Mouse (Mus musculus): ENCODE results near the gene Aldoc. TPM values are rescaled to one million over a fixed set of nuclear protein-coding genes. Genes with fewer than 3 reads are reported as not detected.

The Aldoc gene
- polyA plus RNA-seq, 1 experiment from 2014 or later, result 10.2 TPM

- H3K4me3 ChIP-seq (ENCODE audit: low read length), result no peak overlapping the region
- peaks cover 39% of the 10 kb centered on the region for H3K36me3 ChIP-seq (ENCODE audit: insufficient read depth, low read length)
- no peak overlapping the region for H3K9ac ChIP-seq (replicated peaks; ENCODE audit: low read length)
- H3K4me1 ChIP-seq (ENCODE audit: insufficient read depth, low read length), result 0 out of 2 replicates have a peak, but pooled peaks cover 13% of the 10 kb centered on the region
- 89% methylated on average over 4 of the region's 4 CpGs for WGBS
- ATAC-seq (ENCODE audit: low FRiP score, low TSS enrichment), result no peak
- H3K27me3 ChIP-seq (ENCODE audit: insufficient read depth, low read length), result no peaks in the 10 kb centered on the region
- no peak overlapping the region for H3K4me2 ChIP-seq (replicated peaks; ENCODE audit: low read depth, low read length)
- H3K27ac ChIP-seq (ENCODE audit: low read length), result no peak overlapping the region
- H3K9me3 ChIP-seq (ENCODE audit: low read length), result no peaks in the 10 kb centered on the region
These were observed 17.5 kb upstream of the Aldoc start for GRCm38 (mm10) chr11:78305272-78305671.

DNA sequence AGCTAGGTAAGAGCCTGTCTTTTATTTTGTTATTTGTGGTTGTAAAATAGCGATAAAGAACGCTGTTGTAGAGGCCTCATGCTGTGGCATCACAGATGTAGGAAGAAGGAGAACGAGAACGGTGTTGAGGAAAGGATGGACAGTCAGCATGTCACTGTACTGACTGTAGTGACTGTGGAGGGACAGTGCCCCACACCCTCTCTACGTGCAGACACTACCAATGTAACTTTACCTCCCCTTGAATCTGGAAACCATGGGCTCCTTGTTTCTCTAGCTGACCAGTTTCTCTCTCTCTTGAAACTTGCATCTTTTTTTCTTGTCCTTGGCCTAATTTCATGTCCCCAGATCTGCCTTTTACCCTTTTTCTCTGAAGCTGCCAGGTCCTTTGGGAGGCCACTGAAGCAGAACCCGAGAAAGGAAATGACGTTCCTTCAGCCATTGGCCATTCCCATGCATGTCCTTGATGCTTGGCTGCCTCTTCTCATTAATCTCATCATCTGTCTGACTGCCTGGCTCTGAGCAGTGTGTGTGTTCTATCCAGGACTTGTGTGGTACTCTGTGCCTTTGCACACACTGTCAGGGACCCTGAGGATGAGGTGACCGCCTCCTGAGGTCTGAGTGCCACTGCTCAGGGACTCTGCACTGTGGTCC, 11.8 kb upstream of the Aldoc start:
- WGBS, result 76% methylated on average over 8 of the region's 8 CpGs

GRCm38 (mm10) chr11:78313662-78314061, 9.1 kb upstream of the Aldoc start:
- 87% methylated on average over 2 of the region's 2 CpGs for WGBS
- Histone ChIP-seq H3K4me1 (ENCODE audit: insufficient read depth, low read length) (no peaks in the 10 kb centered on the region), H3K9ac (replicated peaks; ENCODE audit: low read length) (no peak overlapping the region), H3K9me3 (ENCODE audit: low read length) (no peaks in the 10 kb centered on the region), H3K4me2 (replicated peaks; ENCODE audit: low read depth, low read length) (no peak overlapping the region), H3K36me3 (ENCODE audit: insufficient read depth, low read length) (peaks cover 59% of the 10 kb centered on the region), H3K27me3 (ENCODE audit: insufficient read depth, low read length) (no peaks in the 10 kb centered on the region), H3K27ac (ENCODE audit: low read length) (no peak overlapping the region), H3K4me3 (ENCODE audit: low read length) (no peak overlapping the region)
- no peak for ATAC-seq (ENCODE audit: low FRiP score, low TSS enrichment)

More for the DNA sequence above, 11.8 kb upstream of the Aldoc start:
- H3K4me2 ChIP-seq (replicated peaks; ENCODE audit: low read depth, low read length), result no peak overlapping the region
- H3K9me3 ChIP-seq (ENCODE audit: low read length), result no peaks in the 10 kb centered on the region
- H3K4me1 ChIP-seq (ENCODE audit: insufficient read depth, low read length), result 0 out of 2 replicates have a peak, but pooled peaks cover 3% of the 10 kb centered on the region
- 0 out of 2 replicates have a peak, but pooled peaks have one; percentile 15 for ATAC-seq (ENCODE audit: low FRiP score, low TSS enrichment)
- H3K27me3 ChIP-seq (ENCODE audit: insufficient read depth, low read length), result no peaks in the 10 kb centered on the region
- peaks cover 45% of the 10 kb centered on the region for H3K36me3 ChIP-seq (ENCODE audit: insufficient read depth, low read length)
- H3K9ac ChIP-seq (replicated peaks; ENCODE audit: low read length), result no peak overlapping the region
- no peak overlapping the region for H3K4me3 ChIP-seq (ENCODE audit: low read length)
- no peak overlapping the region for H3K27ac ChIP-seq (ENCODE audit: low read length)

DNA sequence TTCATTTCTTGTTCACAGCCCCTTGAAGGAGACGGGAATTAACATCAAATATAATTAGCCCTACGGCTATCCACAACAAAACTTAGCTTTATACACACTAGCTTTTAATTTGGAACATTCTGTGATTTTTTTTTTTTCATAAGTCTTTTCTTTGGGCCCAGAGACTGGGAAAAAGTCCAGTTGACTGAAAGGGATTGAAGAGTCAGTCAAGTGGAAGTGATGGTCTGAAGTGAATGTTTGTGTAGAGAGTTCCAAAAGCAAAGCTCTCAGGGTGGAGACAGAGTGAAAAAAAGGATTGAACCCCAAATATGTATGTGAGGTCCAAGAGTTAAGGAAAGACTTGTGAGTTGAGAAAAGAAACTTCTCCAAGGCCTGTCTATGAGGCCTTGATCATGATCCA, 4.4 kb upstream of the Aldoc start:
- Histone ChIP-seq H3K27me3 (ENCODE audit: insufficient read depth, low read length) (no peaks in the 10 kb centered on the region), H3K4me2 (replicated peaks; ENCODE audit: low read depth, low read length) (no peak overlapping the region), H3K27ac (ENCODE audit: low read length) (no peak overlapping the region), H3K36me3 (ENCODE audit: insufficient read depth, low read length) (peaks cover 72% of the 10 kb centered on the region), H3K9me3 (ENCODE audit: low read length) (no peaks in the 10 kb centered on the region), H3K4me1 (ENCODE audit: insufficient read depth, low read length) (peaks cover 11% of the 10 kb centered on the region; the same call in 1 of the 2 replicates), H3K9ac (replicated peaks; ENCODE audit: low read length) (no peak overlapping the region), H3K4me3 (ENCODE audit: low read length) (no peak overlapping the region)
- WGBS, result 88% methylated on average over 2 of the region's 2 CpGs
- ATAC-seq (ENCODE audit: low FRiP score, low TSS enrichment), result no peak

DNA sequence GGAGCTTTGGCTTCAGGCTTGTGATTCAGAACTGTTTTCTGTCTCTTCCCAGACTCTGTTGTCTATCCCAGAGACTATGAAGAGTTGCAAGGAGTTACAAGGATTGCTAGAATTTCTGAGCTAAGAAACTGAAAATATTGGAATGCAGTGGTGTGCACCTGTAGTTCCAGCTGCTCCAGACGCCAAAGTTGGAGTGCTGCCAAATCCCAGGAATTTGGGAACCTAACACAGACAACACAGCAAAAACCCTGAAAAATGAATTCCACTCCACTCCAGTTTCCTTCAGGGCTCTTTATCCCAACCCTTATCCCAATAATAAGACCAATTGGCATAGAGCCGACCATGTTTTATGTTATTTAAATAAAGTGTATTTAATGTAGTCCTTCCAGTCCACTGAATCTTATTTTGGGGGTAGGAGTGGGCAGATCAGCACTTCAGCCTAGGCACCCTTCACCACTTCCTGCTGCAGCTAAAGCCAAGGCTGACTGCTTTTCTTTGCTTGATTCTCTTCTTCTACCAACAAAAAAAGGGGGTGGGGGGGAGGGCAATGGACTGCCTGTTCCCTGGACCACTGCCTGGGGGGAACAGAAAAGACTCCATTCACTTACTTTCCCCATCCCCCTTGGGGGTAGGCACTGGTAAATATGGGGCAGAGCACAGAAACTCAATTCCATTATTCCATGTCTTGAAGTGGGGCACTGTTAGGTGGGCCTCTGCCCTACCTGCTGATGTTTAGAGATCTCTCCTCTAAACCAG, 514 bp upstream of the Aldoc start:
- Histone ChIP-seq H3K36me3 (ENCODE audit: insufficient read depth, low read length) (peaks cover 42% of the 10 kb centered on the region), H3K9ac (replicated peaks; ENCODE audit: low read length) (no peak overlapping the region), H3K27ac (ENCODE audit: low read length) (peak overlapping the region; percentile 13; the same call in 1 of the 2 replicates), H3K4me1 (ENCODE audit: insufficient read depth, low read length) (peaks cover 13% of the 10 kb centered on the region; the same call in 1 of the 2 replicates), H3K27me3 (ENCODE audit: insufficient read depth, low read length) (no peaks in the 10 kb centered on the region), H3K4me3 (ENCODE audit: low read length) (no peak overlapping the region), H3K9me3 (ENCODE audit: low read length) (no peaks in the 10 kb centered on the region), H3K4me2 (replicated peaks; ENCODE audit: low read depth, low read length) (peak overlapping the region; percentile 37; the same call in 1 of the 2 replicates)
- ATAC-seq (ENCODE audit: low FRiP score, low TSS enrichment), result no peak
- 57% methylated on average over 2 of the region's 2 CpGs for WGBS

DNA sequence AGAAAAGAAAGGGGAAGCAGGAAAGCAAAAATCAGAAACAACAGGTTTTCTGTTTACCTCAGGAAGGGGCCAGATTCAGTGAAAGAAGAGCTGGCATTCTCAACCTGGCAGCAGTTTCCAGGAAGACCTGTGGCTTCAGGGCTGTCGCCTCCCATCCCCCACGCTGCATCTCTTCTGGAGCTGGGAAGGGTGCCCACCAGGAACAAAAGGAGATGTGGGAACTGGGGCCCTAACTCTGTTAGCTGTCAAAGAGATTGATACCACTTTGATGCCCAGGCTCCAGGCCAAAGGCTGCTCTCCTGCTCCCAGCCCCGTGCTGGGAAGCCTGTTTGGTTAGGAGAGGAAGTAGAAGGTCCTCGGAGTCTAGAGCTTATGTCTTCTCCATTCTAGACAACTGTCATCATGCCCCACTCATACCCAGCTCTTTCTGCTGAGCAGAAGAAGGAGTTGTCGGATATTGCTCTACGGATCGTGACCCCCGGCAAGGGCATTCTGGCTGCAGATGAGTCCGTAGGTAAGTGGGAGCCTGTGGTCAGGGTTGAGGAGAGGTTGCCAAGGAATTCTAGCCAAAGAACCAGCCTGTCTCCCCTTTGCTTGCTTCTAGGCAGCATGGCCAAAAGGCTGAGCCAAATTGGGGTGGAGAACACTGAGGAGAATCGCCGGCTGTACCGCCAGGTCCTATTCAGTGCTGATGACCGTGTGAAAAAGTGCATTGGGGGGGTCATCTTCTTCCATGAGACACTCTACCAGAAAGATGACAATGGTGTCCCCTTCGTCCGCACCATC, 1.4 kb downstream of the Aldoc start:
- Histone ChIP-seq H3K9ac (replicated peaks; ENCODE audit: low read length) (no peak overlapping the region), H3K27me3 (ENCODE audit: insufficient read depth, low read length) (no peaks in the 10 kb centered on the region), H3K4me1 (ENCODE audit: insufficient read depth, low read length) (peaks cover 17% of the 10 kb centered on the region; the same call in 1 of the 2 replicates), H3K4me2 (replicated peaks; ENCODE audit: low read depth, low read length) (no peak overlapping the region), H3K4me3 (ENCODE audit: low read length) (no peak overlapping the region), H3K36me3 (ENCODE audit: insufficient read depth, low read length) (peaks cover 24% of the 10 kb centered on the region), H3K9me3 (ENCODE audit: low read length) (no peaks in the 10 kb centered on the region), H3K27ac (ENCODE audit: low read length) (no peak overlapping the region)
- WGBS, result 87% methylated on average over 15 of the region's 15 CpGs
- ATAC-seq (ENCODE audit: low FRiP score, low TSS enrichment), result no peak

DNA sequence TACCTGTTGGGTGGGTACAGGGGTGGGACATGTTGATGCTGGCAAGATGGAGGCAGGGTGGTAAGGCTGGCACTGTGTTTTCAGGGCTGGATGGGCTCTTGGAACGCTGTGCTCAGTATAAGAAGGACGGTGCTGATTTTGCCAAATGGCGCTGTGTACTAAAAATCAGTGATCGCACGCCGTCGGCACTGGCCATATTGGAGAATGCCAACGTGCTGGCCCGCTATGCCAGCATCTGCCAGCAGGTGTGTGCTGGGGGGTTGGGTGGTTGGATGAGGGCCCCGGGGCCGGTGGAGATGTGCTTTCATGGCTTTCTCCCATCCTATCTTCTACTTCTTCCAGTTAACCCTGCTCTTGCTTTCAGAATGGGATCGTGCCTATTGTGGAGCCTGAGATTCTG, 2.2 kb downstream of the Aldoc start:
- no peak overlapping the region for H3K4me3 ChIP-seq (ENCODE audit: low read length)
- H3K36me3 ChIP-seq (ENCODE audit: insufficient read depth, low read length), result peaks cover 18% of the 10 kb centered on the region
- H3K4me1 ChIP-seq (ENCODE audit: insufficient read depth, low read length), result peaks cover 19% of the 10 kb centered on the region; the same call in 1 of the 2 replicates
- H3K9me3 ChIP-seq (ENCODE audit: low read length), result no peaks in the 10 kb centered on the region
- H3K4me2 ChIP-seq (replicated peaks; ENCODE audit: low read depth, low read length), result no peak overlapping the region
- ATAC-seq (ENCODE audit: low FRiP score, low TSS enrichment), result no peak
- 93% methylated on average over 12 of the region's 12 CpGs for WGBS
- no peaks in the 10 kb centered on the region for H3K27me3 ChIP-seq (ENCODE audit: insufficient read depth, low read length)
- H3K27ac ChIP-seq (ENCODE audit: low read length), result no peak overlapping the region
- no peak overlapping the region for H3K9ac ChIP-seq (replicated peaks; ENCODE audit: low read length)

GRCm38 (mm10) chr11:78327215-78327614, 4.4 kb downstream of the Aldoc start:
- Histone ChIP-seq H3K27me3 (ENCODE audit: insufficient read depth, low read length) (no peaks in the 10 kb centered on the region), H3K36me3 (ENCODE audit: insufficient read depth, low read length) (no peaks in the 10 kb centered on the region), H3K9me3 (ENCODE audit: low read length) (no peaks in the 10 kb centered on the region), H3K4me1 (ENCODE audit: insufficient read depth, low read length) (peaks cover 16% of the 10 kb centered on the region; the same call in 1 of the 2 replicates), H3K4me2 (replicated peaks; ENCODE audit: low read depth, low read length) (no peak overlapping the region), H3K4me3 (ENCODE audit: low read length) (no peak overlapping the region), H3K9ac (replicated peaks; ENCODE audit: low read length) (no peak overlapping the region), H3K27ac (ENCODE audit: low read length) (no peak overlapping the region)
- 94% methylated on average over 4 of the region's 4 CpGs for WGBS
- ATAC-seq (ENCODE audit: low FRiP score, low TSS enrichment), result no peak

GRCm38 (mm10) chr11:78327634-78328511, 5.1 kb downstream of the Aldoc start, which contains the start of gene Pigs:
Gene Pigs, plus strand, starts transcription at chr11:78328415.
- Histone ChIP-seq H3K9ac (replicated peaks; ENCODE audit: low read length) (peak within 1 kb of the TSS; percentile 77), H3K36me3 (ENCODE audit: insufficient read depth, low read length) (no peaks in the 10 kb centered on the region), H3K4me2 (replicated peaks; ENCODE audit: low read depth, low read length) (peak within 1 kb of the TSS; percentile 79), H3K4me1 (ENCODE audit: insufficient read depth, low read length) (peaks cover 12% of the 10 kb centered on the region; the same call in 1 of the 2 replicates), H3K4me3 (ENCODE audit: low read length) (peak within 1 kb of the TSS; percentile 80), H3K9me3 (ENCODE audit: low read length) (no peaks in the 10 kb centered on the region), H3K27me3 (ENCODE audit: insufficient read depth, low read length) (no peaks in the 10 kb centered on the region), H3K27ac (ENCODE audit: low read length) (peak within 1 kb of the TSS; percentile 48; the same call in 1 of the 2 replicates)
- 11% methylated on average over 37 of the region's 37 CpGs for WGBS
- peak; percentile 97 for ATAC-seq (ENCODE audit: low FRiP score, low TSS enrichment)
